Mouse (Mus musculus): ENCODE results near the gene Erbb4. TPM values are rescaled to one million over a fixed set of nuclear protein-coding genes. Genes with fewer than 3 reads are reported as not detected.

The Erbb4 gene
- polyA plus RNA-seq, 1 experiment = not detected

DNA sequence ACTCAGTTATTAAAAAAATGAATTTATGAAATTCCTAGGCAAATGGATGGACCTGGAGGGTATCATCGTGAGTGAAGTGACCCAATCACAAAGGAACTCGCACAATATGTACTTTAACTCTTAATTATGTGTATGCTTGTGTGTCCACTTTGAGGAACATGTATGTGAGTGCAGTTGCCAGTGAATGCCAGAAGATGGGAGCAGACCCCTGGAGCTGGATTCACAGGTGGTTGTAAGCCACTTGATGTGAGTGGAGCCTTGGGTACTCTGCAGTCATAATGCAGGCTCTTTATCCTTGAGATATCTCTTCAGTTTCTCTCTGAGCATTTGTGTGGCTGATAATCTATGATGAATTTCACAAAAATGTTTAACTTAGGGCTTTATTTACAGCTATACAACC, 957.3 kb downstream of the Erbb4 start:
- no peak overlapping the region for H3K4me3 ChIP-seq (ENCODE audit: insufficient read depth, low read length)
- H3K27ac ChIP-seq (ENCODE audit: insufficient read depth, low read depth, low read length) = no peak overlapping the region
- TF ChIP-seq CTCF (IDR thresholded peaks at IDR 0.05; ENCODE audit: low read depth, low read length) = no peak
- TF ChIP-seq POLR2A (IDR thresholded peaks at IDR 0.05; ENCODE audit: borderline replicate concordance, low read depth, low read length) = no peak
- H3K4me1 ChIP-seq (ENCODE audit: control insufficient read depth, insufficient read depth, low read length) = no peaks in the 10 kb centered on the region

DNA sequence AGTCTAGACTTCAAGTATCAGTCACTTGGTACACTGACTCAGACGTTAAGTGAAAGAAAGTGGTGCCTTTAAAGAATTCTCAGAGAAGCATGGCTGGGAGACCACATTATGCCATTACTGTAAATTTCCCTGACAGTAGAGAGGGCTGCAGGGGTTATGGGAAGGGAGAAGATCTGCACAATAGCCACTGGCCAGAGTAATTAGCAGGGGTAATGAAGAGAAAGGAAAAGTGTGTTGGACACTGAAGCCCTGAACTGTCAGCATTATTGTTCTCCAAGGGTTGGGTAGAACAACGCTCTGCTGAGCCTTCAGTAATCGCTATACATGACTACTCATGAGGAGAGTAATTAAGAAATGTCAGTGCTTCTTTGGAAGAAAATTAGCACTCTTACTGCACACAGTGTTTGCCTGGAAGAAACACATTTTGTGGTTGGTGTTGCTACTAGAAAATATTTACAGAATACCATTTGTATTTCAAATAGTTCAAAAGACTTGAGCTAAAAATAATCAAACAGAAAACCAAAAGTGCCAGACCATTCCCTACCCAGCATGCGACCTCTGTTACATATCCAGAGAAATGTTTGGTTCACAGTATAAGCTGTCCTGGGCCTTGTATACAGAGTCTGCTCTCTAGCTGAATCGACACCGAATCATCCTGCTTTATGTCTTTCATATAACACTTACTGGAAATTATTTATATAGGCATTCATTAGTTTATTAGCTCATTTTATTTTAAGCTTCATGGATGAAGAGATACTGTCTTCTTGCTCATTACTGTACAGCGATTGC, 965.1 kb downstream of the Erbb4 start:
- Histone ChIP-seq H3K27ac (ENCODE audit: insufficient read depth, low read depth, low read length) (no peak overlapping the region), H3K4me3 (ENCODE audit: insufficient read depth, low read length) (no peak overlapping the region), H3K4me1 (ENCODE audit: control insufficient read depth, insufficient read depth, low read length) (no peaks in the 10 kb centered on the region)
- TF ChIP-seq CTCF (IDR thresholded peaks at IDR 0.05; ENCODE audit: low read depth, low read length) = no peak
- no peak for TF ChIP-seq POLR2A (IDR thresholded peaks at IDR 0.05; ENCODE audit: borderline replicate concordance, low read depth, low read length)

GRCm38 (mm10) chr1:68134943-68135342, 972.9 kb downstream of the Erbb4 start:
- no peak overlapping the region for H3K4me3 ChIP-seq (ENCODE audit: insufficient read depth, low read length)
- no peak overlapping the region for H3K27ac ChIP-seq (ENCODE audit: insufficient read depth, low read depth, low read length)
- no peaks in the 10 kb centered on the region for H3K4me1 ChIP-seq (ENCODE audit: control insufficient read depth, insufficient read depth, low read length)
- TF ChIP-seq CTCF (IDR thresholded peaks at IDR 0.05; ENCODE audit: low read depth, low read length) = no peak

GRCm38 (mm10) chr1:68134450-68134849, 973.4 kb downstream of the Erbb4 start:
- Histone ChIP-seq H3K4me3 (ENCODE audit: insufficient read depth, low read length) (no peak overlapping the region), H3K4me1 (ENCODE audit: control insufficient read depth, insufficient read depth, low read length) (no peaks in the 10 kb centered on the region), H3K27ac (ENCODE audit: insufficient read depth, low read depth, low read length) (no peak overlapping the region)
- no peak for TF ChIP-seq CTCF (IDR thresholded peaks at IDR 0.05; ENCODE audit: low read depth, low read length)
- TF ChIP-seq POLR2A (IDR thresholded peaks at IDR 0.05; ENCODE audit: borderline replicate concordance, low read depth, low read length) = no peak

GRCm38 (mm10) chr1:68123541-68123940, 984.3 kb downstream of the Erbb4 start:
- TF ChIP-seq POLR2A (IDR thresholded peaks at IDR 0.05; ENCODE audit: borderline replicate concordance, low read depth, low read length) (no peak), CTCF (IDR thresholded peaks at IDR 0.05; ENCODE audit: low read depth, low read length) (no peak)
- Histone ChIP-seq H3K4me3 (ENCODE audit: insufficient read depth, low read length) (no peak overlapping the region), H3K27ac (ENCODE audit: insufficient read depth, low read depth, low read length) (no peak overlapping the region), H3K4me1 (ENCODE audit: control insufficient read depth, insufficient read depth, low read length) (no peaks in the 10 kb centered on the region)

DNA sequence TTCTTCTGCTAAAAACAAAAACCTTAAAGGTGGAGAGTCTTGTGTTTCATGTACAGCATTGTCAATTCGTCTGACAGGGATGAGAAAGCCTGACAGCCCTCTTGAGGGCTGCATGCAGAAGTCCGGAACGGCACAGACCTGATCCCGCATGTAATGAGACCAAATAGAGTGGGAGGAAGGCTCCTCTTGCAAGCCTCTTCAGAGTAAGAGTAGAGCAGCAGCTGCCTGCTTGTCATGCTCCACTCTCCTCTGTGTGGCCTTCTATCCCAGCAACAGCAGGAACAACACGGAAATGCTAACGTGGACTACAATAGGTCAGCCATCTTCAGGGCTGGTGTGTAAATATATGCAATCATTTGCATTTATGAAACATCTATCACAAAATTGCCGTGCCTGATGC, 987.5 kb downstream of the Erbb4 start:
- H3K4me3 ChIP-seq (ENCODE audit: insufficient read depth, low read length) = no peak overlapping the region
- H3K4me1 ChIP-seq (ENCODE audit: control insufficient read depth, insufficient read depth, low read length) = no peaks in the 10 kb centered on the region
- no peak overlapping the region for H3K27ac ChIP-seq (ENCODE audit: insufficient read depth, low read depth, low read length)
- TF ChIP-seq POLR2A (IDR thresholded peaks at IDR 0.05; ENCODE audit: borderline replicate concordance, low read depth, low read length) = no peak
- TF ChIP-seq CTCF (IDR thresholded peaks at IDR 0.05; ENCODE audit: low read depth, low read length) = no peak

GRCm38 (mm10) chr1:68115721-68116120, 992.1 kb downstream of the Erbb4 start:
- no peak overlapping the region for H3K27ac ChIP-seq (ENCODE audit: insufficient read depth, low read depth, low read length)
- H3K4me1 ChIP-seq (ENCODE audit: control insufficient read depth, insufficient read depth, low read length) = no peaks in the 10 kb centered on the region
- H3K4me3 ChIP-seq (ENCODE audit: insufficient read depth, low read length) = no peak overlapping the region
- TF ChIP-seq POLR2A (IDR thresholded peaks at IDR 0.05; ENCODE audit: borderline replicate concordance, low read depth, low read length) (no peak), CTCF (IDR thresholded peaks at IDR 0.05; ENCODE audit: low read depth, low read length) (no peak)

DNA sequence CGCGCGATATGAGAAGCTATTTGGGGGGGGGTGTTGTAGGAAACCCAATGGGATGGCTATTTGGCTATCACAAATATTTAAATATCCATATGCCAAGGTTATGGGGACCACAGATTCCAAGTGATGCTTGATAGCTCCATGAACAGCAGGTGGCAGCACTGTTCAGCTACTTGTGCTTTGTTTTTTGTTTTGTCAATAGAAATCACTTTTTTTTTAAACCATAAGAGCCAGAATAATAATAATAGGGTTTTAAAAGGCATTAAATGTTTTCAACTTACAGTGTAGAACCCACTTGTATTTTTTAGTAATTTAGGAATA, 1001.4 kb downstream of the Erbb4 start:
- TF ChIP-seq POLR2A (IDR thresholded peaks at IDR 0.05; ENCODE audit: borderline replicate concordance, low read depth, low read length) (no peak), CTCF (IDR thresholded peaks at IDR 0.05; ENCODE audit: low read depth, low read length) (no peak)
- no peak overlapping the region for H3K4me3 ChIP-seq (ENCODE audit: insufficient read depth, low read length)
- no peak overlapping the region for H3K27ac ChIP-seq (ENCODE audit: insufficient read depth, low read depth, low read length)
- no peaks in the 10 kb centered on the region for H3K4me1 ChIP-seq (ENCODE audit: control insufficient read depth, insufficient read depth, low read length)

GRCm38 (mm10) chr1:68105834-68106542, 1001.9 kb downstream of the Erbb4 start:
- no peak overlapping the region for H3K4me3 ChIP-seq (ENCODE audit: insufficient read depth, low read length)
- no peak for TF ChIP-seq POLR2A (IDR thresholded peaks at IDR 0.05; ENCODE audit: borderline replicate concordance, low read depth, low read length)
- no peak for TF ChIP-seq CTCF (IDR thresholded peaks at IDR 0.05; ENCODE audit: low read depth, low read length)
- H3K27ac ChIP-seq (ENCODE audit: insufficient read depth, low read depth, low read length) = no peak overlapping the region
- H3K4me1 ChIP-seq (ENCODE audit: control insufficient read depth, insufficient read depth, low read length) = no peaks in the 10 kb centered on the region

GRCm38 (mm10) chr1:68089623-68090022, 1018.2 kb downstream of the Erbb4 start:
- Histone ChIP-seq H3K4me1 (ENCODE audit: control insufficient read depth, insufficient read depth, low read length) (no peaks in the 10 kb centered on the region), H3K4me3 (ENCODE audit: insufficient read depth, low read length) (no peak overlapping the region), H3K27ac (ENCODE audit: insufficient read depth, low read depth, low read length) (no peak overlapping the region)
- TF ChIP-seq CTCF (IDR thresholded peaks at IDR 0.05; ENCODE audit: low read depth, low read length) = no peak
- no peak for TF ChIP-seq POLR2A (IDR thresholded peaks at IDR 0.05; ENCODE audit: borderline replicate concordance, low read depth, low read length)
